Mouse (Mus musculus): ENCODE measurements around the gene Sipa1l2. TPM values are rescaled to one million over a fixed set of nuclear protein-coding genes. Genes with fewer than 3 reads are reported as not detected.
"Not testable (repeated sequence)": the region's sequence is repeated elsewhere in the genome, so short reads cannot be mapped to it uniquely, and the experiment has no call there.

The Sipa1l2 gene
- polyA plus RNA-seq, 1 experiment from 2014 or later, result 20.4 TPM

GRCm38 (mm10) chr8:125526999-125527398, 42.6 kb downstream of the Sipa1l2 start:
- DNase-seq (ENCODE audit: low read depth, low spot score) (no peak), ATAC-seq (no peak)
- H3K27me3 ChIP-seq, result no peaks in the 10 kb centered on the region
- ChIA-PET CTCF (interaction anchor here (1.5 kb wide), 1 partner anchor 9 kb away, joined by 3 read pairs; no protein-coding TSS in a partner anchor), POLR2A (interaction anchor here (1.3 kb wide), 1 partner anchor 14 kb away, joined by 3 read pairs; no protein-coding TSS in a partner anchor)
- in situ Hi-C loops (cut with MboI; ENCODE audit: low pct_unique_long_range_greater_than_20kb), result no loop called here
- no peak for TF ChIP-seq CTCF (IDR thresholded peaks at IDR 0.05)

- no peak for TF ChIP-seq CTCF (IDR thresholded peaks at IDR 0.05)
- DNase-seq (ENCODE audit: low read depth, low spot score) (no peak), ATAC-seq (no peak)
- H3K27me3 ChIP-seq, result no peaks in the 10 kb centered on the region
- ChIA-PET CTCF (interaction anchor here (0.6 to 1.5 kb wide), 2 partner anchors 9 to 33 kb away, joined by 3 read pairs; no protein-coding TSS in a partner anchor), POLR2A (interaction anchor here (1.3 kb wide), 1 partner anchor 13 kb away, joined by 3 read pairs; no protein-coding TSS in a partner anchor)
- in situ Hi-C loops (cut with MboI; ENCODE audit: low pct_unique_long_range_greater_than_20kb), result no loop called here
Measured at GRCm38 (mm10) chr8:125526582-125526981, 43.0 kb downstream of the Sipa1l2 start.

- TF ChIP-seq CTCF (IDR thresholded peaks at IDR 0.05), result no peak
Measured at GRCm38 (mm10) chr8:125524479-125524878, 45.1 kb downstream of the Sipa1l2 start.

GRCm38 (mm10) chr8:125523213-125523612, 46.4 kb downstream of the Sipa1l2 start:
- ATAC-seq (no peak), DNase-seq (ENCODE audit: low read depth, low spot score) (no peak)
- in situ Hi-C loops (cut with MboI; ENCODE audit: low pct_unique_long_range_greater_than_20kb), result no loop called here
- TF ChIP-seq CTCF (IDR thresholded peaks at IDR 0.05), result no peak
- ChIA-PET POLR2A (interaction anchor here (0.6 kb wide), 1 partner anchor 105 kb away, joined by 3 read pairs; no protein-coding TSS in a partner anchor), CTCF (interaction anchor here (1.6 kb wide), 1 partner anchor 11 kb away, joined by 5 read pairs; no protein-coding TSS in a partner anchor)
- no peaks in the 10 kb centered on the region for H3K27me3 ChIP-seq

More at GRCm38 (mm10) chr8:125524479-125524878, 45.1 kb downstream of the Sipa1l2 start:
- POLR2A ChIA-PET, result no interaction called here
- CTCF ChIA-PET, result interaction anchor here (1.2 to 1.6 kb wide), 2 partner anchors 10 to 12 kb away, joined by 3 to 5 read pairs; no protein-coding TSS in a partner anchor
- no peaks in the 10 kb centered on the region for H3K27me3 ChIP-seq
- in situ Hi-C loops (cut with MboI; ENCODE audit: low pct_unique_long_range_greater_than_20kb), result no loop called here
- no peak for ATAC-seq
- no peak for DNase-seq (ENCODE audit: low read depth, low spot score)

GRCm38 (mm10) chr8:125522151-125522550, 47.5 kb downstream of the Sipa1l2 start:
- DNase-seq (ENCODE audit: low read depth, low spot score) (no peak), ATAC-seq (no peak)
- no peaks in the 10 kb centered on the region for H3K27me3 ChIP-seq
- in situ Hi-C loops (cut with MboI; ENCODE audit: low pct_unique_long_range_greater_than_20kb), result no loop called here
- ChIA-PET POLR2A (no interaction called here), CTCF (no interaction called here)
- no peak for TF ChIP-seq CTCF (IDR thresholded peaks at IDR 0.05)

- POLR2A ChIA-PET, result no interaction called here
- DNase-seq (ENCODE audit: low read depth, low spot score) (no peak), ATAC-seq (no peak)
- TF ChIP-seq CTCF (IDR thresholded peaks at IDR 0.05), result no peak
- in situ Hi-C loops (cut with MboI; ENCODE audit: low pct_unique_long_range_greater_than_20kb), result no loop called here
- CTCF ChIA-PET, result no interaction called here
- no peaks in the 10 kb centered on the region for H3K27me3 ChIP-seq
Measured at GRCm38 (mm10) chr8:125521087-125521486, 48.5 kb downstream of the Sipa1l2 start.

- DNase-seq (ENCODE audit: low read depth, low spot score); in situ Hi-C loops (cut with MboI; ENCODE audit: low pct_unique_long_range_greater_than_20kb); ATAC-seq; POLR2A ChIA-PET; CTCF ChIA-PET; H3K27me3 ChIP-seq: not testable (repeated sequence)
Measured at GRCm38 (mm10) chr8:125520308-125520707, 49.3 kb downstream of the Sipa1l2 start.

- no peak for TF ChIP-seq CTCF (IDR thresholded peaks at IDR 0.05)
- in situ Hi-C loops (cut with MboI; ENCODE audit: low pct_unique_long_range_greater_than_20kb), result no loop called here
- no peak for DNase-seq (ENCODE audit: low read depth, low spot score)
- ChIA-PET POLR2A (no interaction called here), CTCF (no interaction called here)
- ATAC-seq, result no peak
- no peaks in the 10 kb centered on the region for H3K27me3 ChIP-seq
Measured at GRCm38 (mm10) chr8:125518951-125519350, 50.7 kb downstream of the Sipa1l2 start.

- in situ Hi-C loops (cut with MboI; ENCODE audit: low pct_unique_long_range_greater_than_20kb), result no loop called here
- no peak for ATAC-seq
- no peak for DNase-seq (ENCODE audit: low read depth, low spot score)
- no peak for TF ChIP-seq CTCF (IDR thresholded peaks at IDR 0.05)
- ChIA-PET POLR2A (no interaction called here), CTCF (interaction anchor here (1.0 kb wide), 1 partner anchor 9 kb away, joined by 3 read pairs; no protein-coding TSS in a partner anchor)
- no peaks in the 10 kb centered on the region for H3K27me3 ChIP-seq
Measured at GRCm38 (mm10) chr8:125518301-125518700, 51.3 kb downstream of the Sipa1l2 start.

- no peaks in the 10 kb centered on the region for H3K27me3 ChIP-seq
- in situ Hi-C loops (cut with MboI; ENCODE audit: low pct_unique_long_range_greater_than_20kb), result no loop called here
- no peak for ATAC-seq
- ChIA-PET CTCF (interaction anchor here (1.0 kb wide), 1 partner anchor 10 kb away, joined by 3 read pairs; no protein-coding TSS in a partner anchor), POLR2A (no interaction called here)
- no peak for TF ChIP-seq CTCF (IDR thresholded peaks at IDR 0.05)
- no peak for DNase-seq (ENCODE audit: low read depth, low spot score)
Measured at GRCm38 (mm10) chr8:125517397-125517796, 52.2 kb downstream of the Sipa1l2 start.

GRCm38 (mm10) chr8:125516115-125516905, 53.3 kb downstream of the Sipa1l2 start:
- DNase-seq (ENCODE audit: low read depth, low spot score), result no peak
- ChIA-PET POLR2A (no interaction called here), CTCF (no interaction called here)
- no peak for ATAC-seq
- no peaks in the 10 kb centered on the region for H3K27me3 ChIP-seq
- in situ Hi-C loops (cut with MboI; ENCODE audit: low pct_unique_long_range_greater_than_20kb), result no loop called here
- no peak for TF ChIP-seq CTCF (IDR thresholded peaks at IDR 0.05)

Data from Patski (cell line).